Mouse (Mus musculus) right cerebral cortex, postnatal 25 days (tissue): ENCODE measurements around the gene Klra7.
"Not testable (repeated sequence)": the region's sequence is repeated elsewhere in the genome, so short reads cannot be mapped to it uniquely, and the experiment has no call there.

ENCODE experiments used
- DNase-seq: peaks from one replicate; pipeline ENCODE4 v3.0.0; 2022

Klra7 gene

GRCm38 (mm10) chr6:130233222-130233621 is at the start of gene Klra7:
Klra7 (minus strand) TSS chr6:130233322.
- DNase-seq = no peak

- DNase-seq = not testable (repeated sequence)
Observed at GRCm38 (mm10) chr6:130281828-130282227, 48.7 kb upstream of the Klra7 start, which contains the start of gene Klra10. Klra10 (minus strand) TSS chr6:130281928.

GRCm38 (mm10) chr6:130255326-130255725 is 22.2 kb upstream of the Klra7 start:
- DNase-seq = no peak

- no peak for DNase-seq
Observed at GRCm38 (mm10) chr6:130237536-130237935, 4.4 kb upstream of the Klra7 start.

- no peak for DNase-seq
Observed at GRCm38 (mm10) chr6:130236635-130237034, 3.5 kb upstream of the Klra7 start.

- not testable (repeated sequence) for DNase-seq
Observed at GRCm38 (mm10) chr6:130197453-130197852, 35.7 kb downstream of the Klra7 start.

GRCm38 (mm10) chr6:130193012-130193411 is 40.1 kb downstream of the Klra7 start, which contains the start of gene Klra9:
Klra9 (minus strand) TSS chr6:130193112.
- DNase-seq = not testable (repeated sequence)
